Mouse (Mus musculus) erythroblast, embryonic 14.5 days (primary cell): ENCODE data around the gene Stk11. TPM values are rescaled to one million over a fixed set of nuclear protein-coding genes. Genes with fewer than 3 reads are reported as not detected.
A peak's percentile ranks its signal among the peaks of the same experiment; 100 is the strongest.

Experiments used
- H3K27me3 ChIP-seq: 2 replicates; pipeline ENCODE4 v1.6.1; 2012; ENCODE audit warnings: inconsistent platforms; ENCODE audit not compliant: control insufficient read depth
- H3K36me3 ChIP-seq: 2 replicates; pipeline ENCODE4 v1.6.1; 2012; ENCODE audit warnings: mild to moderate bottlenecking, inconsistent platforms; ENCODE audit not compliant: control insufficient read depth
- H3K4me1 ChIP-seq: 2 replicates; pipeline ENCODE4 v1.6.1; 2012; ENCODE audit warnings: inconsistent platforms; ENCODE audit not compliant: control insufficient read depth
- H3K4me3 ChIP-seq: replicated peaks from 2 replicates; pipeline ENCODE3; 2012; ENCODE audit warnings: moderate library complexity, mild to moderate bottlenecking, inconsistent platforms
- H3K9me3 ChIP-seq: 2 replicates; pipeline ENCODE4 v1.6.1; 2012; ENCODE audit warnings: low read length, inconsistent platforms, mixed read lengths; ENCODE audit not compliant: control insufficient read depth
- GATA1 ChIP-seq: IDR thresholded peaks from 2 replicates; pipeline ENCODE4 v1.6.1; 2012; ENCODE audit warnings: low read length, inconsistent platforms, mixed read lengths
- TAL1 ChIP-seq: IDR thresholded peaks from 3 replicates; pipeline ENCODE4 v1.6.1; 2012; ENCODE audit warnings: low read length, inconsistent platforms, mixed read lengths
- polyA plus RNA-seq: library from polyadenylated mRNA; stranded (reverse); fragments of >175 nt; gene quantifications from 2 replicates; pipeline ENCODE4 v1.2.3, GENCODE M21; 2012

Gene Stk11
- polyA plus RNA-seq, 1 experiment, result 69.2 TPM

GRCm38 (mm10) chr10:80144159-80144558, 28.6 kb downstream of the Stk11 start:
- peaks cover 12% of the 10 kb centered on the region for H3K27me3 ChIP-seq
- no peak for TF ChIP-seq GATA1
- no peak for TF ChIP-seq TAL1
- H3K36me3 ChIP-seq, result peaks cover 48% of the 10 kb centered on the region
- H3K4me3 ChIP-seq, result no peak overlapping the region
- no peaks in the 10 kb centered on the region for H3K9me3 ChIP-seq
- peaks cover 95% of the 10 kb centered on the region for H3K4me1 ChIP-seq

GRCm38 (mm10) chr10:80144864-80145838, 29.5 kb downstream of the Stk11 start:
- H3K9me3 ChIP-seq, result no peaks in the 10 kb centered on the region
- peaks cover 2% of the 10 kb centered on the region for H3K27me3 ChIP-seq
- no peak overlapping the region for H3K4me3 ChIP-seq
- TF ChIP-seq TAL1 (no peak), GATA1 (no peak)
- H3K4me1 ChIP-seq, result peaks cover 95% of the 10 kb centered on the region
- H3K36me3 ChIP-seq, result peaks cover 55% of the 10 kb centered on the region

DNA sequence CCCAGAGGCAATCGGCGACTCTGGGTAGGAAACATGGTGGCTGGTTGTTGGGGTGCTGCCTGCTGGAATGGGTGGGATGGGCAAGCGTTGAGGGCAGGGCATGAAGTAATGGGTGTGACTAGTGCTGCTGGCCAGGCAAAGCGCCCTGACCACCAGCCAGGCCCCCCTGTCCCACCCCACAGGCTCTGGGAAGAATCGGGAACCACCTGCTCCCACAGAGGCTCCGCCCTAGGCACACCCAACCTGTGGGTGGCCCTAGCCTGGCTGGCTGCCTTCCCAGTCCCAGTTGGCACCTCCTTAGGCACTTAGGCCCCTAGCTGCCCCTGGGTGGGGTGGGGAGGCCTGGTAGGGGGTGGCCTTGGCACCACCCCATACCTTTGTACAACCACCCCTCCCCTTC, 30.3 kb downstream of the Stk11 start:
- Histone ChIP-seq H3K4me1 (peaks cover 95% of the 10 kb centered on the region), H3K9me3 (no peaks in the 10 kb centered on the region), H3K27me3 (no peaks in the 10 kb centered on the region), H3K4me3 (peak overlapping the region; percentile 95), H3K36me3 (peaks cover 62% of the 10 kb centered on the region)
- no peak for TF ChIP-seq GATA1
- no peak for TF ChIP-seq TAL1

GRCm38 (mm10) chr10:80146568-80147011, 31.0 kb downstream of the Stk11 start:
- Histone ChIP-seq H3K36me3 (peaks cover 69% of the 10 kb centered on the region), H3K9me3 (no peaks in the 10 kb centered on the region), H3K4me1 (peaks cover 95% of the 10 kb centered on the region), H3K27me3 (no peaks in the 10 kb centered on the region), H3K4me3 (peak overlapping the region; percentile 95)
- no peak for TF ChIP-seq TAL1
- TF ChIP-seq GATA1, result no peak

DNA sequence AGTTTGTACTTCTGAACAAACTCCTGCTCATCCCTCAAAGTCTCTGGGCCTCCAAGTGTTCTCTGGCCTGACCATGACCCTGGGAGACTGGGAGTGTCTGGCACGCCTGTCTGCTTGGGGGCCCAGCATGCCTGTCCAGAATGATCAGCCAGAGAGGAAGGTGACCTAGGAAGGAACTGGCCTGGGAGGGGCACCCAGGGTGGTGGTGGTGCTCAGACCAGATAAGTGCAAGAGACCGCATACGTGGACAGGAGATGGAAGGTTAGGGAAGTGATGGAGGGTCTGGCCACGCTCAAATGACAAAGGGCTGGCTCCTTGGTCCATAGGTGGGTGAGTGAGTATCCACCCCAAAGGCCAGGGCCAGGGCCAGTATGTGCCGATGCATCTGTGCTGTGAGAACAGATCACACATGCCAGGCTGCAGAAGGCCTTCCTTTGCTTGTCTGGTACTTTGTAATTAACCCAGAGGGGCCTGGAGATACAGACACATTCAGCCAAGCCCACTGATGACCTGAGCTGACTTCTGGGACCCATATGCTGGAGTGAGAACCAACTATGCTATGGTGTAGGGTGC, 31.6 kb downstream of the Stk11 start:
- Histone ChIP-seq H3K4me1 (peaks cover 96% of the 10 kb centered on the region), H3K27me3 (no peaks in the 10 kb centered on the region), H3K9me3 (no peaks in the 10 kb centered on the region), H3K4me3 (peak overlapping the region; percentile 95), H3K36me3 (peaks cover 75% of the 10 kb centered on the region)
- TF ChIP-seq TAL1 (no peak), GATA1 (no peak)

GRCm38 (mm10) chr10:80147719-80148601, 32.4 kb downstream of the Stk11 start, which contains the start of gene Midn:
Gene Midn (plus strand): TSS chr10:80148272.
- no peak for TF ChIP-seq TAL1
- Histone ChIP-seq H3K9me3 (no peaks in the 10 kb centered on the region), H3K27me3 (no peaks in the 10 kb centered on the region), H3K4me1 (peaks cover 96% of the 10 kb centered on the region), H3K36me3 (peaks cover 80% of the 10 kb centered on the region), H3K4me3 (peak within 1 kb of the TSS; percentile 95)

DNA sequence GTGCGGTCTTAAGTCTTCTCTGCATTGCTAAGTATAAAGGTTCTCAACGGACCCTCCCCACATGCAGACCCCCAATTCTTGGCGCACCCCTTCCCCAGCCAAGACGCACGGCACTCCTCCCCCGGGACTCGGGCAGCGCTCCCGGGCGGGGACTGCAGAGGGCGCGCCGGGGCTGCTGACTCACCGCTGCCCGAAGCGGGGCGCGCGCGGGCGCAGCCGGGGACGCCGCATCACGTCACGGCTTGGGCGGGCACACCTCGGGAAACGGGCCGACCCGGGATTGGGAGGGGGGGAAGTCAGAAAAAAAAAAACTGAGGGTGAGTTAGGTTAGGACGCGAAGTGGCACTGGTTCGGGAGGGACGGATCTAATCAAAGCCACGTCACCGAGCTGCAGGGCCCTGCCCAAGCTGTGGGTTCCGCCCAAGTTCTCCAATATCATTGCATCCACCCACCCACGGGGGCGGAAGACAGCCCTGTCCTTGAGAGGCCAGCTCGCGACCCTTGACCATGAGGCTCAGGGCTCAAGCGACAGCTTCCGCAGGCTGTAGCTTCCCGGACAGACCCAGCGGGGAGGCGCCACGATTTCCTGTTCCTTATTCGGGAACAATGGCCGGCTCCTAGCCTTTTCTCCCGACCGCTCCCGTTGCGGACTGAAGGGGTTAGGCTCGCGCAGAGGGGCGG, 33.1 kb downstream of the Stk11 start:
- TF ChIP-seq TAL1 (no peak), GATA1 (no peak)
- H3K4me1 ChIP-seq, result peaks cover 96% of the 10 kb centered on the region
- no peaks in the 10 kb centered on the region for H3K9me3 ChIP-seq
- H3K4me3 ChIP-seq, result peak overlapping the region; percentile 95
- H3K36me3 ChIP-seq, result peaks cover 82% of the 10 kb centered on the region
- no peaks in the 10 kb centered on the region for H3K27me3 ChIP-seq

DNA sequence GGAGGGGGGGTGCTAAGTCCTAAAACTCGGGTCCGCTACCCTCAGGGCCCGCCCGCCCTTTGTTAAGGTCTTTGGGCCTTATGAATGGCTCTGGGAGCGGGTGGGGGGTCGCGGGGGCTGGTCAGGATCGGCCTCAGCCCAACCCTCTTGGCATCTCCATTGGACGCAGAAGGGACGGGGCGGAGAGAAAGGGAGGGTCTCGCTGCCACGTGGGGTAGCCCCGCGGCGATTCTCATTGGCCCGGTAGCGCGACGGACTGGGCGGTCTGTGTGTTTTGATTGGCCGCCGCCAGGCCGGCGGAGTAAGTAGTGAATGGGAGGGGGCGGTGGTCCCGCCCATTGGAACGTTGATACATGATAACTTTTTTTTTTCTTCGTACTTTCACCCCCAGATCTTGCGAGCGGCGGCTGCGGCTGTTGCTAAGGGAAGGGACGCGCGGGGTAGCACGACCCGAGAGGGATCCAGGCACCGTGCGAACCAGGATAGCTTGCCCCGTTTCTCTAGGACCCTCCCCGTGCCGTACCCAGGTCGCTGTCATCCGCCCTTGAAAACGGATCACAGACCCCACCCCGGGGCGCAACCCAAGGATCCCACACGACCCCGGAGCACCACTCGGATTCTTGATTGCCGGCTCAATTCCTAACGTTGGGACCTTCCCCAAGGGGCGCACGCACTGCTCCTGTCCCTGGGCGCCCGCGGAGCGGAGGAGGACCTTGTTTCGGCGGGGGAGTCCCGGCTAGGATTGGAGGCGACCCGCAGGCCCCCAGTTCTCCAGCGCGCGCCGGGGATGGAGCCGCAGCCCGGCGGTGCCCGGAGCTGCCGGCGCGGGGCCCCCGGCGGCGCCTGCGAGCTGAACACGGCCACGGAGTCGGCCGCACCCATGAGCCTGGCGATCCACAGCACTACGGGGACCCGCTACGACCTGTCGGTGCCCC, 34.0 kb downstream of the Stk11 start:
- TF ChIP-seq TAL1 (no peak), GATA1 (no peak)
- Histone ChIP-seq H3K9me3 (no peaks in the 10 kb centered on the region), H3K36me3 (peaks cover 82% of the 10 kb centered on the region), H3K4me3 (peak overlapping the region; percentile 95), H3K27me3 (no peaks in the 10 kb centered on the region), H3K4me1 (peaks cover 96% of the 10 kb centered on the region)
